Mouse (Mus musculus): ENCODE results near the gene Prune2.

GRCm38 (mm10) chr19:17256867-17257266 lies 300.9 kb downstream of the Prune2 start:
- TF ChIP-seq SRF (IDR thresholded peaks at IDR 0.05; ENCODE audit: control insufficient read depth, insufficient read length, low read depth) (no peak), POLR2A (IDR thresholded peaks at IDR 0.05; ENCODE audit: insufficient read length, low read depth) (no peak), MAX (IDR thresholded peaks at IDR 0.05; ENCODE audit: low read depth) (no peak), CEBPB (IDR thresholded peaks at IDR 0.05; ENCODE audit: insufficient read depth, poor library complexity, severe bottlenecking) (no peak)

All from myocyte (in vitro differentiated cells).